Mouse (Mus musculus): ENCODE measurements at regions not wholly inside any gene's neighbourhood (a gene's known extent, or its start where the extent isn't known, plus 50 kb on each side); places are given as distances from the start of the nearest gene placed in this dataset.
A peak's percentile ranks its signal among the peaks of the same experiment; 100 is the strongest.

DNA sequence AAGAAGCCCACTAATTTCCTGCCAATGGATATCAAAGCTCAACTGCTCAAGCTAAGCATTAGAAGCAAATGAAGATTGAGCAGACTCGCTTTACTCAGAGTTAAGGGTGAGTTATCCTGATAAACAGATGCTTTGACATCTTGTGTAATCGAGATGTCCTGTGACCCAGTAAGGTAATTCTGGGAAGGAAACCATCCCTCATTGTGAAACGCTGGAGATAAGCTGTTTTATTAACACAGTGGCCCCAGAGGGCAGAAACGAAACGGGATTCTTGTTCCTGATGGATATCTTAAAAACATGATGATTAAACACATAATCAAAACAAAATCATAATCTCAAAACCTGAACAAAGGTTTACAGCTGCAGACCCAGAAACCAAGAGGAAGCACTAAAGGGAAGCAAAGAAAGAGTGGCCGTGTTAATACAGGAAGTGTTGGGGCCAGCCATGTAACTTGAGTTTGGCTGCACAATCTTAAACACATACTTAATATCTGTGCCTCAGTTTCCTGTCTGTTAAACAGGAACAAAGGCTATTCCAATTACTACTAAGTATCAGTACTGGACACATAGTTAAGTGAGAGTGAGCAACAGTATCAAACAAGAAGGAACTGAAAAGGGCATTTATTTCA is 184.2 kb downstream of the Gm12728 start:
- no peak for DNase-seq

DNA sequence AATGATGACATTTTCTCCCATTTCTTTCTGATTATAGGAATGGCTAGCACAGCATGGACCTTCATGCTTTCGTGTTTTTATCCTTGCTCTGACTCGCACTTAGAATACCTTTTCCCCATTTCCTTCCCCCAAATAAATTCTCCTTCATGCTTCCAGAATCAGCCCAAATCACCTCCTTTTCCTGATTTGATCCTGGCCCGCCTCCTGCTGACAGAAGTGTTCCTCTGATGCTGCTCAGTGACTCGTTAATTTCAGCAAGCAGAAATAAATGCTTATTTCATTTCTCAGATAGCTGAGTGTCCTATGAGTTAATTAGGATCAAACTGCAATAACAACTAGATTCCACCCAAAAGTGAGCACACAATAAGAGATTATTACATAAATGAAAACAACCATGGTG is 185.3 kb downstream of the Gm12728 start:
- DNase-seq, result no peak

DNA sequence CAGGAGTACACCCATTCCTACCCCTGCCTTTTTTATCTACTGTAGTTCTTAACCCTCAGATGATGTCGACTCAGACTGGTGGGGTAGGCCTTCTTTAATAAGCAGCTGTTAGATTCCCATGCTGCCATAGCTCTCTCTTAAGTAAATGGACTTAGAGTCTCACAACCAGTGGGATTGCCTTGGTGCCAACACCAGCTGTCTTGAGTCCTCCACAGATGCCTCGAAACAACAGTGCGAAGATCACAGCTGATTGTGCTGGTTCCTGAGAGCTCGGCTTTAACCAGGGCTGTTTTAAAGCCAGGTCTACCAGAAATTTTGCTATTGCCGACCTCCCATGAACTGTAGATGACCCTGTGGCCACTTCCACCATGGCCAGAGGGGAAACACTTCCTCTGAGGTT is 189.4 kb downstream of the Gm12728 start:
- no peak for DNase-seq

DNA sequence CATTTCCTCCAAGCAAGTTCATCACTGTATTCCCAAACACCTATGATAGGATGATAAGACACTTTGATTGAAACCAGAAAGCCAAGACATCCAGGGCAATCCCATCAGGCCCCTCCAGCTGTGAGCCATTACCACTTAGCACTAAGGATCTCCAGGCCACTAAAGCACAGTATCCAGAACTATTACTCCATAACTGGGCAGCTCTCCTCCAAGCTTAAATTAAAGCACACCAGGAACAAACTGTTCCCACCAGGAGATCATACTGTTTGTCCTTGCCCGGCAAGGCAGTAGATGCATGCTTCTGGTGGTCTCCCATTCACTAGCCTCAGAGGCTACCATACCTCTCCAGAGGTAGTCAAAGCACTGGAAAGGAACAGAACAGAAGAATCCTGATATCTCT is 193.3 kb downstream of the Gm12728 start:
- no peak for DNase-seq

DNA sequence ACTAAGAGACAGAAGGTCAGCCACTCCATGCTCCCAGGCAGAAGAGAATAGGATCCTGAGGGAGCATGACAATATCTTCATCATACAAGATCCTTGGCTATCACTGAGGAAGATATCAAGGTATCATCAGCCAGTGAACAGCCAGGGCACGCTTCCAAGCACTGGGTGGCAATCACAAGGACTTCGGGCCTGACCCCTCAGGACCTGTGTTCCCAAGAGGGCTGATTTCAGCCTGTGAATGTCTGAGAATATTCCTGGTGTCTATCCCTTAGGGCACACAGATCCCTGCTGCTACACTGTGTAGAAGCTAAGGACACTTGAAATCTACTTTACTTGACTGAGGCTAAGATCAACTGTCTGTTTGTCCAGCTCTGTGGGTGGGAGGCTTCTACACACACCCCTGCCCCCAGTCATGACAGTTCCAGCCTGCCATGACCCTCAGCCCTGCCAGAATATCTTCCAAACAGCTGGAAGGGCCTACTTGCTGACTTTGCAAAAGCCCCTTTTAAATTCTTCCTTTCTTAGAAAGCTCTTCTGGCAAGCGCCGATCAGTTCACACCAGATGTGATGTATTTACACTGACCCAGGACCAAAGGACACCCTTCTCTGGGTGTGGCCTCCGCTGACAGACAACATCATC is 198.4 kb downstream of the Gm12728 start:
- no peak for DNase-seq

DNA sequence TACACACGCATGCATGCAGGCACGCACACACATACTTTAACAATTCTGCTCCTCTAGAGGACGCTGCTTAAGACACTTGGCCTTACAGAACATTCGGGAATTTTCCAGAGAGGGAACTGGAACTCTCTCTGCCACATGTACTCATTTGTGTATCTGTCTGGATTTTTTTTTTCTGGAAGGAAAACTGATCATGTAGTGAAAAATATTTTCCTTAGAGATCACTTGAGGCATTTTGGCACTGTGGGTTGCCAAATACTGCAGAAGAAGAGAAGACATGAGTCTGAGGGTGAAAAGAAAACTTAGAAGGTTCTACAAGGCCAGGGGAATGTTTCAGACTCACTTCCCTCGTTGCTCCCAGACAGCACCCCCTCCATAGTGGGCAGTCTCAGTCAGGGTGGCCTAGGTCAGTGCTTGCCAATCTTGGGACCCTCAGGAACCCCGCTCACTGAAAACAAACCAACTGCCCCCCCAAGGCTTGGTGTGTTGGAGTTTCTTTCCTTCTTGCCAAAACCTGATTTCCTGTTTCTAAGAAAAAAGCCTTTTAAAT is 203.0 kb downstream of the Gm12728 start:
- no peak for DNase-seq

DNA sequence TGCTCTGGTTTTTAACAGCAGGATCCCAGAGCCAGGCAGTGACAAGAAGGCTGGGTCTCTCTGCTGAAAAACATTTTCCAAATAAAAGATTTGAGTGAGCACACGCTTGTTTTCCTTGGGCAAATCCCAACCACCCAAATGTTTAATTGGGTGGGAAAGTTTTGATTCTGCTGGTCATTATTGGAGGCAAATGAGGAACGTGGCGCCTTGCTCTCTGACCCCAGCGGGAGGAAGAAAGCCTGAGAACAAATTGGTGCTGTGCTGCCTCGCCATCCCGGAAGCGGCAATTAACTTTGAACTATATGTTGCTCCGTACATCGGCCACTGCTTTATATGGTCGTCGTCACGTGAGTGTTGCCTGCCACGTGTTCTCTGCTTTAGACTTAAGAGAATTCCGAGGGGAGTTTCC is 204.7 kb downstream of the Gm12728 start:
- DNase-seq, result no peak

DNA sequence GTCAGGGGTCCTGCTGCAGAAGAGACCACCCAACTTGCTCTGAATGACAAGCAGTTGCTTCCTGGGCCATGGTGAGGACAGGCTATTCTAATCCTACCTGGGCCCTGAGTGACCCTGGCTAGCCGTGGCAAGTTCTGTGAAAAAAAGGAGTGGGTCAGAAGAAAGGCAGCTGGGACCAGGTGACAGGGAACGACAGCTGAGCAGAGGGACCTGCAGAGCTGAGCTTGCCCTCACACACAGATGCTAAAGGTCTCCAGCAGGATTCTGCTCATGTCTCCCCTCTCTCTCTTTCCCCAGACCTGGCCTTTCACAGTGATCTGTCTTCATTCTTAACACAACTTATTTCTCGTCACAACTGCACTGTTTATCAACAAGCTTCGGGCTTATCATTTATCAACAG is 206.4 kb downstream of the Gm12728 start:
- DNase-seq, result no peak

DNA sequence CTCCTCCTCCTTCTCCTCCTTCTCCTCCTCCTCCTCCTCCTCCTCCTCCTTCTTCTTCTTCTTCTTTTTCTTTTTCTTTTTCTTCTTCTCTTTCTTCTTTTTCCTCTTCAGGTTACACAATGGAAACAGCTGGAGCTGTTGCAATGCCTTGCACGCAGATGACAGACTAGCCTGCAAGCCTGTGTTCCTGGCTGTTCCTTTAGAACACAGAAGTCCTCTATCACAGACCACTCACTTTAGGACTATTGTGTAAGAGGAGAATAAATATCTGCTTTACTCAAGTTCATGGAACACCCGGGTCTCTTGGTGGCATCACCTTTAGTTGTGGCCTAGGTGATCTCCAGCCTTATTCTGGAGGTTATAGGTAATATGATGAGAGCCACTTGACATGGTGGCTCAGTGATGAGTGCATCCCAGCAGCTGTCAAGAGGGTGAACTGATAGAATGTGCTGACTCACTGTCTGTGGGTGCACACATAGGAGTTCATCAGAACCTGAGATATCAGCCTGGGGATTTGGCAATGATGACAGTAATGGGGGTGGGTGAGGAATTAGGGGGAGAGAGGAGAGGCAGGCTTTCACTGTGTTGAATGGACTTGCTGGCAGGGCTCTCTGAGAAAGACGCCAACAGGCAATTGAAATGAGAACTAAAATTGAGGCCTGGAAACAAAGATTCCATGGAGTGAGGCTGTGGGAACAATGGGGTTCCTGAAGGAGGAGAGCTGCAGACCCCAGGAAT is 207.4 kb downstream of the Gm12728 start:
- DNase-seq, result peak; percentile 2

DNA sequence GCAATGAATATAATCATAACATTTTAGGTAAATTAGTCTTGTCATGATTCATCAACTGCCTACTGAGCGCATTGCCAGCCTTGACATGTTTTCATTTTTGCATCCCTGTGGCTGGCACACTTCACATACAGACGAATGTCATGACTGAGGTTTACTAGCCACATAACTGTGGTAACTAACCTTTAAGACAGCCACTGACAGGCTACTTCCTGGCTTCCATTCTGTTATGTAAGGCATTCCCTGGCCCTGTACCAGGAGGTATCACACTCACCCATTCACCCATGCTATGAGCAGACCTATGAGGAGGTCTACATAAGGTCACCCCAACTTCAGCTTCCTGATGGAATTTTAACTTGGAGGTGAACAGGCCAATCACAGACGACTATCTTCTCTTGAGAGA is 212.8 kb downstream of the Gm12728 start:
- DNase-seq, result no peak

DNA sequence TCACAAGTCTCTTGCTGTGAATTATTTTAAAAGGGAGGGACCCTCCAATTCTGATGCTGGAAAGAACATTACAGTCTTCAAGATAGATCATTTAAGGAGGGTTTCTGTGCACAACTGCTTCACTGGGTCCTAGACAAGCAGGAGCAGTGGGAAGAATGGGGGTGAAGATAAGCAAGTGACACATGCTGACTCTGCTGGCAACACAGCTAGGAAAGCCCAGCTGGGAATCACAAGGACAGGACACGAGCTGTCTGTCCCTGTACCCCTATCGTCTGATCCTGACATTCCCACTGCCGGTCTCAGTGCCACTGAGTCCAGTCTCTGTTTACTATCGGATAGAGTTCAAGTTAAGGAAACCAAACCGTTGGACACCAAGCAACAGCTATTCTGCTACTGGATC is 216.3 kb downstream of the Gm12728 start:
- no peak for DNase-seq

DNA sequence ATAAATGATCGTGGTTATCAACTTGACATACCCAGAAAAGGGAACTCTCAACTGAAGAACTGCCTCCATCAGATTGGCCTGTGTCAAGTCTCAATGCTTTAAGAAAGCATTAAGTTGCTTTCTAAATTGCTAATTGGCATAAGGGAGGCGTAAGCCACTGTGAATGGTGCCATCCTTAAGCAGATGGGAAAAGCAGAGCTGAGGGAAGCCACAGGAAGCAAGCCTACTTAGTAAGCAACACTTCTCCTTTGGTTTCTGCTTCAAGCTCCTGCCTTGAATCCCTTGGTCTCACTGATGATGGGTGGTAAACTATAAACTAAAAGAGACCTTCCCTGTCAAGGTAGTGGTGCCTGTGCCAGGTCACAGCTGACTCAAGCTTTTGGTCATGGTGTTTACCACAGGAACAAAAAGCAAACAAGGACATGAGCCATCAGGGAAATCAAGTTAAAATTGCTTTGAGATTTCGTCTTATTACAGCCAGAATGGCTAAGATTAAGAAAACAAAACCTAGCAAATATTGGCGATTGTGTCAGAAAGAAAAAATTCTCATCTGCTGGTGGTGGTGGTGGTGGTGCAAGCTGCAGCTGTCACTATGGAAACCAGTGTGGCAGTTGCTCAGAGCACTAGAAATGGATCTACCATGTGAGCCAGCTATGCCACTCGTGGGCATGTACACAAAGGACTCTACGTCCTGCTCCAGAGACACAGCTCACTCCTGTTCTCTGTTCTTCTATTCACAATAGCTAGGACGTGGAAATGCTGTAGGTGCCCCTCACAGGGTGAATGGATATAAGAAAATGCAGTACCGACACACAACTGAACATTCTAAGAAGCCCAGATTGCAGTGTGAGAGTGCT is 217.9 kb downstream of the Gm12728 start:
- no peak for DNase-seq

DNA sequence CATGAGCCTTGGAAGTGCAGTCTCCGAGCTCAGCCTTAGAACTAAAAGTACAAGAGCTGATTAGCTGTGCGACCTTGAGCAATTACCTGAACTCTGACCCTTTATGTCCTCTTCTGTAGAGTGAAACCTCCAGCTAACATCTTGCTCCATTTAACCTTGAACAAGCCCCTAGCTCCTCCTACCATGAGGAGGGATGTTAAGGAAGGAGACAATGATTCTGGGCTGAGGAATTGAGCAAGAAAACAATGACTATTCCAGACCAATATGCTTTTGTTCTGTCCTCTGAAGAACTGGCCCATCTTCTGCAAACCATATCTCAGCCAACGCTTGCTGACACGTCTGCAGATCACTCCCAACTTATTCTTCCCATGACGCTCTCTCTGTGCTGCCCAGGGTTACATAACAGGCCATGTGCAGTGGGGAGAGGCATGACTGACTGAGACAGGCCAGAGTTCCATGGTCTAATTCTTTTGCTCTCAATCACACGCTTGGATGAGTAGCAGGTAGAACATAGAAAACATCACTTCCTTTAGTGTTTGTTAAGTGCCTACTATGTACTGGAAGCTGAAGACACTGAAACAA is 227.5 kb downstream of the Gm12728 start:
- DNase-seq, result no peak

DNA sequence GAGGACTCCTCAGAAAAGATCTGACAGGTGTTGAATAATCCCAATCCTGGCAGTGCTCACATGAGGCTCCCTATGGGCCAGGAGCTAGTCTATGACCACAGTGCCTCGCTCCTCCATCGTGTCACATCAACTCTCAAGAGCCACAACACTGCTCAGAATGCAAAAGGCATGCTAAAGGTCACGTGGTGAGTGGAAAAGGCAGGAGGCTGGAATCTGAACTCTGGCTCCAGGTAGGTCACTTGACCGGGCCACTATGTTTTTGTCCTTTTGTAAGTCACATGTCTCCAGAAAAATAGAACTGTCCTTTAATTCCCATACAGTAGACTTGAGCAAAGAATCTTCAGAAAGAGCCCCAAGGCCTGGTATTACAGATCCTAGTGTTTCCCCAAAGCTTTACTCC is 229.3 kb downstream of the Gm12728 start:
- DNase-seq, result no peak

DNA sequence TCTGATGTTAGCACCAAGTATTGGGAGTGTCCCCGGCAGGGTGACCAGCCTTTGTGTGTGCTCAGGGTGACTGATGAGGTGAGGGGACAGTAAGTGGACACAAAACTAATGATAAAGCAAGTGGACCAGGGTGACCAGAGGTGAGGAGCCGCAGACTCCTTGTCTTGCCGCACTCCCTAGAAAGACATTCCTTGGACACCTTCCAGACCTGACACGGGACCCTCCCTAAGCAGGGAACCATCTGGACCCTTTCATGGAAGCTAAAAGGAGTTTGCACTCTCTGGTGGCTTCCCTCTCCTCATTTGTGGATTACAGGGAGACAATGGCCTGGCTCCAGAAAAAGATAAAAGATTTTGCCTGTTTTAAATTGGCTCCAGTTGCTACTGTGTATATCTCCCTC is 230.7 kb downstream of the Gm12728 start:
- no peak for DNase-seq

DNA sequence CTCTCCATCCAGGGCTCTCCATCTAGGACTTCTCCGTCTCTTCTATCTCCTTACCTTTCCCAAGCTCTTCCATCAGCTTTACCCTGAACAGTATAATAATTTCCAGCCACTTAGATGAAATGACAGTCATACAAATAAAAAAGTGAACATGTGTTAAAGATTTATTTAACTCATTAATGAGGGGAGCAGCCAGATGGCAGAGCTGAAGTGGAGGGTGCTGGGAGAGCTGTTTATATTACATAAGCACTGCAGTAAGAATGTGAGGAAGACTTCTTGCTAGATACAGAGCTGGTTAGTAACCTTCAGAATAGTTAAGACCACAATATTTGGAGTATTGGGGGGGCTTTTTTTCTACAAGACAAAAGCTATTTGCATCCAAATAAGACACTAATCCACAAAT is 234.9 kb downstream of the Gm12728 start:
- DNase-seq, result no peak

DNA sequence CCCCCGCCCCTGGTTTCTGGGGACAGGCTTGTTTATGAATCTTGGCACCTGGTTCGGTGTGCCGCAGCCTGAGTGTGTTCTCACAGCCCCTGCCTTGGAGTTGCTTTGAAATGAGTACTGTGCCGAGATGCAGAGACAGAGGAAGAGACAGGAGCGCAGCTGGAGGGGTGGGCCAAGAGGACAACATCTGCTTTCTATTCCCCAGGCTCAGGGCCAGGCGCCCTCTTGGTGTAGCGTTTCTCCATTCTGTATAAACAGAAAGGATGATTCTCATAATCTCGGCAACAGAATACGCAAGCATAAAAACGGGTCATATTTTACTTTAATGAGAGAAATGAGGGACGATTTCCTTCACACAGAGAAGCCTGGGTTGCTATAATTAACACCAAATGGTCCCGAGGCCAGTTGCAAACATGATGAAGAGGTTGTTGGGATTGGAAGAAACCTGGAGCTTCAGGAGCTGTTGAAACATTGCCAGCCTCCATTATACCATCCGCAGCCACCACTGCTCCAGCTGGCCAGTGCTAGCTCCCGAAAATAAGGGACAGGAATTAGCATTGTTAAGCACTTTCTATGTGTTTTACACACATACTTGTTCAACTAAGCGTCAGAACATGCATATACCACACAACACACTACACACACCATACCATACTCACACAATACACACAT is 236.4 kb downstream of the Gm12728 start:
- no peak for DNase-seq

DNA sequence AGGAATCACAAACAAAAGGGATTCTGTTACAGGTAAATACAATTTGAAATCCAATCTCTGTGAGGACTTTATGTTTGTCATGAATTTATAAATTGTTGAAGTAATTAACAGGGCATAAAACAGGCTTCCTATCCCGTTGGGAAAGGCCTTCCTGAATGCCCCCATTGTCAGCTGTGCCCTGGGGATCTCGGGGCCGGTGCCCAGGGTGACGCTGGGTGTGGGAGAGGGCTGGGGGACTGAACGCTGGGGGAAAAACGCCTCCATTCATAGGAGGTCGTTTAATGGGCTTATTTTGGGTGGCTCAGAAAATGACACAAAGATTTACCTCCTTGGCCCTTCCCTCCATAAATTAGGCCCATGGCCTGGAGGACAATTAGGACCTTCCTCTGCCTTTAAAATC is 250.7 kb downstream of the Gm12728 start:
- no peak for DNase-seq

DNA sequence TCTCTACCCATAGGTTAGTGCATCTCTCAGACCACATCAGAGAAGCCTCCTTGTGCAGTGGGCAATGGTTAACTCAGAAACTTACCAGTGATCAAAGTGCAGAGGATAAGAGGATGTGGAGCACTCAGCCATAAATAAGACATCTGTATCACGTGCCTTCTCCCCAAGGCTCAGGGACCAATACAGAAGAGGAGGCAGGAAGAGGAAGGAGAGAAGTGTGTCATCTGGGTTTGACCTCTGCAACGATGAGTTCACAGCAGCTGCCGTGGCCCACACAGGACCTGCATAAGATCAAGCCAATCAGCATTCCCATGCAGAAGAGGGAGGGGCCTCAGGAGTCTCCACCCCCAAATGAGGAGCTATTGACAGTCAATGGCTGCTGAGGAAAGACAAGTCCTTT is 252.8 kb downstream of the Gm12728 start:
- DNase-seq, result no peak

DNA sequence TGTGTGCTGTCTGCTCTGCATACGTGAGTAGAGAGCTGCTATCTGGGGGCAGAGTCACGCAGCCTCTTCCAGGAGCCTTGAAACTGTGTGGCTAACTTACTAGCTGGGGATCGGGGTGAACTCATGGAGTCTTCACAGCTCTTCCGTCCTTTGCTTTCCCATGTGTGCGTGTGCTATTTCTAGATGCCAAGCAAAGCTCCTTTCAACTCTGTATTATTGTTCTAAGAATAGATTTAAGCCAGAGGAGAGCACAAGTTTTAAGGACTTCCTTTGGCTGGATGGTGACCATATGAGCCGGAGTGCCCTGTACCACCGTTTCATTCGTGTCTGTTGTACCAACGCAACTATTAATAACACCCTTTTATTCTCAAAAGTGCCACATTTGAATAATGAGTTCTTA is 254.0 kb downstream of the Gm12728 start:
- no peak for DNase-seq

DNA sequence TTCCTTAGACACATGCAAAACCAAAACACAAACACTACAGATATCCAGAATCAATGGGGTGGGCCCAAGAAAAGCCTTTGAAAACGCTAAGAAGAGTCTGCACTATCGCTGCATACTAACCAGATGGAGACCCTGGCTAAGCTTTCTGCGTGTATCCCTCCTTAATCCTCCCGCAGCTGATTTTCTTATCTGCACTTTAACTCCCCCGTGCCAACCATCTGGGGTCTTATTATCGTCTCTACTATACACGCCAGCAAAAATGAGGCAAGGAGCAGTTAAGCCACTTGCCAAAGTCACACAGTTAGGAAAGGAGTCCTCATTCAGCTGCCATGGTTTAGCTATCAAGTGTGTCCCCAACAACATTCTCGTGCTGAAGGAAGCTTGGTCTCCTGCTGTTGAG is 258.4 kb downstream of the Gm12728 start:
- DNase-seq, result no peak

DNA sequence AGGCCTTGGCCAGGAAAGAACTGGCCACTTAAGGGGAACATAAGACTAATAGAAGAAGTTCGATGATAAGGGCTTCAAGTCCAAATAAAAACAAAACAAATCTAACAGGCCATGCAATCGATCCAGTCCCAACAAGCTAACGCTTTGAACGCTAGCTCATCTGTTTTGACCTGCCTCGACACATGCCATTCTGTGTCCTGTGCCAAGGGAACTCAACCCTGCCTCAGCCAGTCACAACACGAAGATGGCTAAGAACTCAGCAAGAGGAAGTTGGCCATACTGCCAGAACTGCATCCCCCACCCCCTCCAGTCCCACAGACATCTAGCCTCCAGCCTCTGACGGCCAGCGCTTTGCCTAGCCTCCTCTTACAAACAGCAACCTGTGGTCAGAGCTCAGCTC is 259.1 kb downstream of the Gm12728 start:
- no peak for DNase-seq
